Mouse (Mus musculus): ENCODE measurements around the gene Pth2. TPM values are rescaled to one million over a fixed set of nuclear protein-coding genes. Genes with fewer than 3 reads are reported as not detected.

The Pth2 gene
- total RNA-seq, 2 experiments from 2014 or later, result not detected

DNA sequence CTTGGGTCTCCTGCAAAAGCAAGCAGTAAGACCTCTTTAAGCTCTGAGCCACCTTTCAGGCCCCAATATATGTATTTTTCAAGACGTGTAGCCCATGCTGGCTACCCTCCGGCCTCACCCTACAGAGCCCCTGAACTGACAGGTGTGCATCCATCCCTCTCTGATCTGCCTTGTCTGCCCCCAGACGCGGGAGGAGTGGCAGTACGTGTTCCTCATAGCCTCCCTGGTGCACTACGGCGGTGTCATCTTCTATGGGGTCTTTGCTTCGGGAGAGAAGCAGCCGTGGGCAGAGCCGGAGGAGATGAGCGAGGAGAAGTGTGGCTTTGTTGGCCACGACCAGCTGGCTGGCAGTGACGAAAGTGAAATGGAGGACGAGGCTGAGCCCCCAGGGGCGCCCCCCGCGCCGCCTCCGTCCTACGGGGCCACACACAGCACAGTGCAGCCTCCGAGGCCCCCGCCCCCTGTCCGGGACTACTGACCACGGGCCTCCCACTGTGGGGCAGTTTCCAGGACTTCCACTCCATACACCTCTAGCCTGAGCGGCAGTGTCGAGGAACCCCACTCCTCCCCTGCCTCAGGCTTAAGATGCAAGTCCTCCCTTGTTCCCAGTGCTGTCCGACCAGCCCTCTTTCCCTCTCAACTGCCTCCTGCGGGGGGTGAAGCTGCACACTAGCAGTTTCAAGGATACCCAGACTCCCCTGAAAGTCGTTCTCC, 6.1 kb upstream of the Pth2 start:
- no peak for DNase-seq

DNA sequence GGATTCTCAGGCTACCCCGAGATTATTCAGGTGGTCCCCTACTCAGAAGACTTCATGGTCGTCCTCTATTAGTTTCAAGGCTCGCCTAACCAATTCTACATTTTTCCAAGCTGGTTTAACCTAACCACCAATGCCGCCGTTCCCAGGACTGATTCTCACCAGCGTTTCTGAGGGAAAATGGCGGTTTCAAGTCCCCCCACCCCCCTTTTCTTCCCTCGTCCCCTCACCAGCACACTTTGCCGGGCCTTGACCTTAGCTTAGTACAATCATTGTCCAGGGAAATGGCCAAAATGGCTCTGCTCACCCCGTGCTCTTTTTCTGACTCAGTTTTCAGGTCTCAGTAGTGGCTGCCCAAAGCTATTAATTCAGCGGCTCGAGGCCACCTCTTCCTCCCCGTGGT, 5.4 kb upstream of the Pth2 start:
- no peak for DNase-seq

DNA sequence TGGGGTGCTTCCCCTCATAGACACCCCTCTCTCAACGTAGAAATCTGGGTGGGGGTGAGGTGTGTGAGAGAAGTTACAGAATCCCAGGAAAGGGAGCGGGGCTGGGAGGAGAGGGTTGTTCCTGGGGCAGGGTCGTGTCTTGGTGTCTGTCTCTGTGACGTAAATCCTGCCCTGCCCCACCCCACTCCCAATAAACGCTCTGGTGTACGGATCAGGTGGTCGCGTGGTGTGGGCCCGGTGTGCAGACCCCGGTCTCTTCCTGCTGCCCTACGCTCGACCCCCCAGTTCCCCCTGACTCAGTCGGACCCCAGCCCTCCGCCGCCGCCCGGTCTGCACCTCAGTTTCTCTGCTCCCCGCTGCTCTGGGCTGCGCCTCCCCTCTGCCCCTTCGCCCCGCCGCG, 4.9 kb upstream of the Pth2 start:
- no peak for DNase-seq

DNA sequence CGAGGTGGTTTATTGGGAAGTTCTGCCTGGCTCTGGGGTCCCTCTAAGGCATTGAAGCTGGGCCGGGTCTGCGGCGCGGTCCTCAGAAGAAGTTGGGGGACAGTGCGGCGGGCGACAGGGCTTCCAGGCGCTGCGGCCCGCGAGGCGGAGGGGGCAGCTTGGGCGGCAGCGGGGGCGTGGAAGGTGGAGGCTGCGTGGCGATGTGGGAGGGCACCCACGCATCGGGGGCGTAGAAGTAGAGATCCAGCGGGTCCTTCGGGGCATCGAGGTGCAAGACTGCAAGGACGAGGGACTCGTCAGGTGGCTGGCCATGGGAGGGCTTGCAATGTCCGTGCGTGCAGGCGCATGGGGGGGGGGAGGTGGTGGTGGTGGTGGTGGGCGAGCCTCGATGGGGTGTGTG, 4.4 kb upstream of the Pth2 start:
- no peak for DNase-seq

DNA sequence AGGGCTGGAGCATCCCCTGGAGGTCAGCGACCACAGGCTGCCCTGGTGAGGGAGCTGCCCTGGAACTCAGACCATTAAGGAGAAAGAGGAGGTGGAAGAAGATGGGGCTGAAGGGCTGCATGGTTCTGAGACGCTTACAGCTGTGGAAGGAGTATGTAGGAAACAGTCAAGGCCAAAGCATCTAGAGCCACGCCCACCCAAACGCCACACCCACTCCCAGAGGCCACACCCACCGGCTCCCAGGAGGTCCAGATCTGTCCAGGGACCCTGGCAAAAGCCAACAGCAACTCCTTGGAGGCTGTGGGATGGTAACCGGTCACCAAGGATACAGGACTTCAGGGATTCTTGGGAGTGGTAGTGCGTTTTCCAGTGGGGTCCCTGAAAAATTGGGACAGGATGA, 2.2 kb upstream of the Pth2 start:
- no peak for DNase-seq

DNA sequence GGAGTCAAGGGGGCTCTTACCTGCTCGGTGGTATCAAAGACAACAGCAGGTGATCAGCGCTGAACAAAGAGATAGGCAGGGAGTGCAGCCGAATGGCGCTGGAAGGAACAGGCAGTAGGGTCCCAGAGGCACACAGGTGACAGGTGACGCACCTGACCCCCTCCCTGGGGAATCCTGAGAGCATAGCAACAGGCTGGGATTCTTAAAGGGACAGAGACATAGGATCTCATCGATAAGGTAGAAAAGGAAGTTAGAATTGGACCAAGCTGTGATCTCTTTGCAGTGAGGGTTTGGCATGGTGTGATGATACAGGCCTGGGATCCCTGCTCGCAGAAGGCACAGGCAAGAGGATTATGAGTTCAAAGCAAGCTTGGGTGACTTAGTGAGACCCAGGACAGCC, 1.3 kb upstream of the Pth2 start, which contains the start of gene Gfy:
Gene Gfy (minus strand): TSS at position 101 of the 400 bp plus-strand sequence.
- no peak for DNase-seq

DNA sequence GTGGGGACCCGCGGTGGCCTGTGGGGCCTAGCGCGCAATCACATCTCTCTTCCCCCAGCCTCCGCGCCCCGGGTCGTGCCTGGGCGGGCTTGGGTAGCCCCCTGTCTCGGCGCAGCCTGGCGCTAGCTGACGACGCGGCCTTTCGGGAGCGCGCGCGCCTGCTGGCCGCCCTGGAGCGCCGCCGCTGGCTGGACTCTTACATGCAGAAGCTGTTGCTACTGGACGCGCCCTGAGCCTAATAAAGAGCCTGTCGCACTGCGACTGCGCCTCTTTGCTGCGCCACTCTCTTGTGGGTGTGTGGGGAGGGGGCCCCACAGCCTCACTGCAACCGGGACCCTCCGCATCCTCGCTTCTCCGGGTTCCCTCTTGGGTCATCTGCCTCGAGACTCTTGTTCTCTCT, 745 bp downstream of the Pth2 start:
- no peak for DNase-seq

DNA sequence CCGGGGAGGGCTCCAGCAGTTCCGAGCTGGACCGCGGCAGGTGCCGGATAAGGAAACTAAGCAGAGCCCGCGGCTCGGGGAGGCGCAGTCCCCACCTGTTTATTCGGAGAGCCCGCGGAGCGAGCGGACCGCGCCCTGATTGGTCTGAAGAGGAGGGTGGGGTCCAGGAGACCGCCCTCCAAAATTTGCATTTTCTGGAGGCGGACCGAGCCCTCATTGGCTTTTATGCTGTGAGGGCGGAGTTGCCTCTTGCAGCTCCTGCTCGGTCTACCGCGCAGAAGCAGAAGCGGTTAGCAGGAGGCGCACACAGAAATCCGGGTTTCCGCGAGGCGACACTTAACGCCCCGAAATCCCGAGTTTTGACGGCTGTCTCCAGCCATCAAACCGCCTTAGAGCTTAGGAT, 1.4 kb downstream of the Pth2 start:
- DNase-seq, result peak; percentile 79

DNA sequence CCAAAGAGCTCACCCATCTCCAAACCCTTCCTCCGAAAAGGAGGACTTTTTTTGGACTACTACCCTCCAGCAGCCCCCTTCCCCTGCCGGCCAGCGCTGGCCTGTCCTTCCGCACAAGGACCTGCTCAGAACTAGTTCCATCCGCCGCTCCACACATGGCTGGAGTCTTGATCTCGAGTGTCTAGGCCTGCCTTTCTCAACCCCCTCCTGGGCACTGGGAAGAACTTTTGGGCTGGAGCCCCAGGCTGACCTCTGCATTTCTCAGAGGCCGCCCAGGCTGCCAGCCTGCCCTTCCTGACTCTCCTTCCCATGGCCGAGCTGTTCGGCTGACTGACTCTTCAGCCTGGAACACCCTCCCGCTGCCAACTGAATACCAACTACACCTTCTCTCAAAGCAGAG, 1.8 kb downstream of the Pth2 start:
- no peak for DNase-seq

DNA sequence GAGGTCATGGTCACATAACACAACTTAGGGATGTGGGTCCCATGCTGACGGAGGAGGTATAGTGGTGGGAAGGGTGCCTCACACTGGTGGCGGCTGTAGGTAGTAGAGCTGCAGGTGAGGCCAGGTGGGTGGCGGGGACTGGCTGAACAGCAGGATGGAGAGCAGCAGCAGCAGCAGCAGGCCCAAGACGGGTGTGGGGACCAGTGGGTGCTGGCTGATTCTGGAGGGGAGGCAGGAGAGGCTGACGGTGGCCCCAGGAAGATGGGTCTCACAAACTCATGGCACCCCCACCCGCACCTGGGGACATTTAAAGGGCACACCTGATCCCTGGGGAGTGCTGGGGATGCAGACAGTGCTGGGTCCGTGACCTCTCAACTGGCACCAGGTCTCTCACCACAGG, 2.9 kb downstream of the Pth2 start:
- DNase-seq, result no peak

DNA sequence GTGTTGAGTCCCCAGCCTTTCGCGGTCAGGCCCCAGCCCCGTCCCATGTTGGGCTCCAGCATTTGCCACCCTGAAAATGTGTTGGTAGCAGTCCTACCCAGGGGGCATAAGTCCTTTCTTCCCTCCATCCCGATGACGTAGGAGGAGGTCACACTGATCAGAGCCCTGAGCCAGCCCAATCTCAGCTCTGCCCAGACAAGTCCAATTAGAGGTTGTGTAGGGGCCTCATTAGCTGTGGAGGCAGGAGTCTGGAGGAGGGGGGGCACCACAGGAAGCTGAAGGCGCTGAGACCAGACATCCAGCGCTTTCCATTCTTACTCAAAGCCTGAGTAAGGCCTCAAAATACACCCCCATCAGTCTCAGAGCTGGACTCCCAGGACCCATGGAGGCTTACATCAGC, 5.1 kb downstream of the Pth2 start:
- DNase-seq, result no peak

DNA sequence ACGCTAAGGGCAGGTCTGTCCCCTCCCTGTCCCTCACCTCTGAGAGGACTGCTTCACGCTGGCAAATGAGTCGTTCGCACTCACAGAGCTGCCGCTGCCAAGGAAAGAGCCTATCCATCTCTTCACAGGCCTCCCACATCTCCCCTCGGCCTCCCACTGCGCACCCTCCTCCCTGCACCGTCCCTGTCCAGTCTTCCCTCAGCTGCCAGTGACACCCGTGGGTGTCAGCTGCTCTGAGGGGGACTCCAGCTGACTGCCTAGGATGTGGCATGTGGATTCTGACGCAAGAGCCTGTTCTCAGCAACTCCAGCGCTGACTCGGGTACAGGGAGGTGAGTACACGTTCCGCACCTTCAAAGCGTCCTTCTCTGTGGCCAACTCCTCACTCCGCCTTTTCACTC, 8.8 kb downstream of the Pth2 start:
- DNase-seq, result no peak

DNA sequence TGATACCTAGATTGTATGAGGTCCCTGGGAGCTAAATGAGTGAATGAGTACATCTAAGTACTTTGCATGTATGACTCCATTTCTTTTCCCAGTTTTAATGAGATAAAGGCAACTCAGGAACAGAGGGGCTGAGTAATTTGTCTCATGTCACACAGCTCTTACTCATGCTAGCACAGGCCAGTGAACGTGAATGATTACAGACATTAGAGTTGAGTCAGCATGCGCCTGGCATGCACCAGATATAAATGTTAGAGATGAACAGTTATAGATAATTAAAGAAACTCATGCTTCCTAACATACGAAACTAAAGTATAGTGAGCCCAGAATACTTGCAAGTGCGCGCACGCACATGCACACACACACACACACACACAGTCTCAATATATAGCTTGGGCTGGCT, 9.4 kb downstream of the Pth2 start:
- DNase-seq, result no peak

DNA sequence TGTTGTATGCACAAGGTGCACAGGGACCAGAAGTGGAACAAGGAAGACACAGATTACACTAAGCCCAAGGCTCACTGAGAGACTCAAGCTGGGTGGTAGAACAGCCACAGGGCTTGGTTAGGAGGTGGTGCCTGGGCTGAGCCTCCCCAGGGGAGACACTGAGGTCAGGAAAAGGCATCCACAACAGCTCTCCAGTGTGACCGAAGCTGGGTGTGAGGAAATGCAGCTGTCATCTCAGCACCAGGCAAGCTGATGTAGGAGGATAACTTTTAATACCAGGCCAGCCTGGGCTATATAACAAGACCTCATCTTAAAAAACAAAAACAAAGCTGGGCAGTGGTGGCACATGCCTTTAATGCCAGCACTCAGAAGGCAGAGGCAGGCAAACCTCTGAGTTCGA, 10.4 kb downstream of the Pth2 start:
- DNase-seq, result no peak

DNA sequence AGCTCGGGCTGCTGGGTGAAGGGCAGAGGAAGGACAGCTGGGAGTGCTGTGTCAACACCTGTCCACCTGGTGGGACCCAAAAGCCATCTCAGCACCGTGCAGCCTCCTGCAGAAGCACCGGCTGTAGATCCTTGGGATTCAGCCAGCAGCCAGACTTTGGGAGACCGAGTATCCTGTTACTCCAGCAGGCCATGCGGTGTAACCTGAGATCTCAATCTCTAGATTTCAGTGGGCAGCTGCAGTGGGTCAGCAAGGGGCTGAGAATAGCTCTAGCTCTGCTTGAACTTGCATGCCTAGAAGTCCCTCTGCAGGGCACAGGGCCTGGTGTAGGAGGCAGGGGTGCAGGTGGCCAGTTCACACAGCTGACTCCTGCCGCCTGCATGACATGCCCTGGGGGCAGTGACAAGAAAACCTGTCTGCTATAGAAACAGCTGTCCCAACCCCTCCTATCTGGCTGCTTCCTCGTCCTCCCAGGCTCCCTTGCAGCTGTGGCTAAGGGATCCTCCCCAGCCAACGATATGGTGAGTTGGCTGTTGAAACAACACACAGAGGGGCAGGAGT, 11.1 kb downstream of the Pth2 start:
- DNase-seq, result peak; percentile 54

DNA sequence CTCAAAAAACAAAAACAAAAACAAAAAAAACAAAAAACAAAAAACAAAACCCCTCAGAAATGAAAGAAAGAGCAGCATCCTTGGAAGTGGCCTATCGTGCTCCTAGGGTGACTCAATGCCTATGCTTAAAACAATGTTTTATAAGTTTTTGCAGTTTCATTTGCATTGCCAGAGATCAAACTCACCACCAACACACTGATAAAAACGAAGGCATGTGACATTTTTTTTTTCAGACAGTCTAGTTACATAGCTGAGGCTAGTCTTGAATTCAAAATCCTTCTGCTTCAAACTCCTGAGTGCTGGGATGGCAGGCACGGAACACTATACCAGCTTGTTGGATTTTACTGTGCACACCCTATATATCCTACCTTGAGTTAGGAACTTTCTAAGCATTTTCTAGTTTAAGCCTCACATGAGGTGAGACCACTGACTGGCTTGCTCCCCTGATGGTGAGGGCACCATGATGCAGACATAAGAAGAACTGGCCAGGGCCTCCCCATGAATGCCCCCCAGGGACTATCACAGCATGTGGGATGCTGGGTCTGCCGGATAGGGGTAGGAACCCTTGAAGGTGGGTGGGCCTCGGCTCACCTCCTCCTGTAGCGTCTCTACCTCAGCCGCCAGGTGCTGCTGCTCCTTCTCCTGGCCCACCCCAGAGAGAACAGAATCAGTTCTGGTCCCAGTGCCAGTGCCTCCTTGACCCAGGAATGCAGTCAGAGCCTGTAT, 12.0 kb downstream of the Pth2 start:
- DNase-seq, result no peak

DNA sequence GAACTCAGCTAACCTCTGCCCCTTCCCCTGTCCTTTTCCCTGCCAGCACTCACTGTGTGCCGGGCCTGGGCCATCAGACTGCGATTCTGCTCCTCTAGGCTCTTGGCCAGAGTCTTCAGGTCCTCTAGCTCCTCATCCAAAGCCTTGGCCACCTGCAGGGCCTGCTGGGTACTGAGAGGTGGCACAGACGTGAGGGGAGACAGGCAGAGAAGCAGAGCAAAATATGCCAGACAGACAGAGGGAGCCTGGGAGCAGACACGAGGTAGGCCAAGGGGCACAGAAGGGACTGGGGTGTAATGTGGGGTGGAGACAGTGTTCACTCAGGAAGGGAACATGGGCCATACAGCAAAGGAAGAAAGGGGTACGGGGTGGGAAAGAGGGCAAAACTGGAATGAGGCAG, 12.6 kb downstream of the Pth2 start:
- DNase-seq, result no peak

DNA sequence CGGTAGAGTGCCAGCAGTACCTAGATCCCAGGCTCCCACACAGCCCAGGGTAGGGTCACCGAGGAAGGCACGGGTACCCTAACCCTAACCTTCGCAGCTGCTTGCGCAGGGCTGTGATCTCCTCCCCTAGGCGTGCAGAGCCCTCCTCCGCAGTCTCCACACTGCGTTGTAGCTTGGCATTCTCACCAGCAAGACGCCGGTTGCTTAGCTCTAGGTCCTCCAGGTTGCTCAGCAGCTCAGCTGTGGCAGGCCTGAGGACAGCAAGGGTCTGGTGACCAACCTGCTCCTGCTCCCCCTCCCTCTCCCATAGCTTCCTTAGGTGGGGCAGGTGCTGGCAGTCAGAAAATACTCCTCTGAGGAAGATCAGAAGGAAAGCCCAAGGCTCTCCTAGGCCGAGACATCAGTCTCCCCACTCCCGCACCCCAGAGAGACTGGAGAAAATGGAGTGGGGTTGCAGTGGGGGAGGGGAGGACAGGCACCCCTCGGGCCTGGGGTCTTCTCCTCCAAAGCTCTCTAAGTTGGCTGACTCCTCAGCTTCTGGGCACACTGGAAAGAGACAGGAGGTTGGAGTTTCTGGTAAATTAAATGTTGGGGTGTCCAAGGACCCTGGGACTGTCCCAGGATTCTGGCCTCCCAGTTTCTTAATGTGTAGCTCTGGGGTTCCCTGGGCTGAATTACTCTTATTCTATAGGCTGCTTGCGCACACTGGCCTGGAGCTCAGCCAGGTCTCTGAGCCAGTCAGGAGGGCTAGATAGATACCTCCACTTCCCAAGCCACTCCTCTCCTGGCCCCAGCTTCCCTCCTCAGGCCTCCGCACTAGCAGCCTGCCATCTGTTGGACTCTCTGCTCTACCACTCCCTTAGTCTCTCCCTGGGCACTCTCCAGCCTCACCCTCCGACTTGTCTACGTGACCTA, 13.3 kb downstream of the Pth2 start:
- DNase-seq, result no peak

DNA sequence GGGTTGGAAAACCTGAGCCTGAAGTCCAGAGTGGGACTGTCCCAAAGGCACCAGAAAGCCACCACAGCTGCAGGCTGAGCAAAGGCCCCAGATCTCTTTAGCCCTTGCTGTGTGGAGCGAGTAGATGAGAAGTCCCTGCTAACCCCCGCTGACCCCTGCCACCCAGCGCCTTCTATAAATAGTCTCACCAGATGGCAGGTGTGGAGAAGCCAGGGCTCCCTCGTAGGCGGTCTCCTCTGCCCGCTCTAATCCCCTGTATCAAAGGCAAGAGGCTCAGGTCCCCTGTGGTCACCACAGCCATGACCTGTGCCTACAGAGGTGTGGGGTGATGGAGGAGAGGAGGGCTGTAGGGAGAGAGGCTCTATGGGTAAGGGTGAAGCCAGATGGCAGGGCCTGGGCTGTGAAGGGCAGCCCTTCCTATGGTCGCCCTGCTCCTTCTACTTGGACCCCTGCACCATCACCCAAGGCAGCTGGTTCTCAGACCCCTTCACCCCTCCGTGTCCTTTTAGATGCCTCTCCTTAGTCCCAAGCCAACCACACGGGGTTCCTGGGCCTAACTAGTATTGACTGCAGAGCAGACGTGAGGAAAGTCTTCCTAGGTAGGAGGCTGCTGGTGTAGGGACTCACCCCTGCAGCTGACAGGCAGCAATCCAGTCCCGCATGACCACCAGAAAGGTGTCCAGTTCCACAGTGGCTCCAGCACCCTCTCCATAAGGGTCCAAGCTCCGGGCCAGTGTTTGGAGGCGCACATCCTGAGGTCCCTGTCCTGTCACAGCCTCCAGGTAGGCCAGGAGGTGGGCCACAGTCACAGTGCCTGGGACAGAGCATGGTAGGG, 14.8 kb downstream of the Pth2 start:
- DNase-seq, result no peak

DNA sequence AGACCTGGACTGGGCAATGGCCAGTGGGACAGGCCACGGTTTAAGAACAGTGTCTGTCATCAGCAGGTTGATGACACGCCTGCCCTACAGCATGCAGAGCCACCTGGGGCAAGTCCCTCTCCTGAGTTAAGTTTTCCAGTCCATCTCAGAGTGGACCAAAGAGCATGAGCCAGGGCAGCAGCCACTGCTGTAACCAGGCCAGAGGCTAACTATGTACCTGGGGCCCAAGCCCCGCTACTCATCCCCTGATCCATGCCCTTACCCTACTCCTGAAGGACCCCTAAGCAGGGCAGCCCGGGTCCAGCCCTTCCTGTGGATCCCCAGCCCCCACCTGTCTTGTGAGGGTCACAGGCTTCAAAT, 15.4 kb downstream of the Pth2 start:
- no peak for DNase-seq

DNA sequence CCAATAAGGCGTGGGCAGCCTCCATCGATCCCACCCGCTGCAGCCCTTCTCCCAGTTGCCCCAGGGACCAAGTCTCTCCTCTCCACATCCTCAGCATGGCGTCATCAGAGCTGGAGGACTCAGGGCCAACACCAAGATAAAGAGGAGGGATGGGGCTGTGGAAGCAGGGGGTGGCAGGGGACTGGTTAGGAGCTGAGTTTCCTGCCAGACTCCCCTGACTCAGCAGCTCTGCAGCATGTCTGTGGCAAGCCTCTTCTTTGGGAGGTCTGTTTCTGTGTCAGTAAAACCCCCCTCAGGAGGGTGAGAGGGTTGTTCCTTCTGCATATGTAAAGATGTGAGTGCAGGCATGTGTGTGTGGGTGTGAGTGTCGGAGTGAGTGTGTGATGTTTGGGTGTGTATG, 16.2 kb downstream of the Pth2 start:
- DNase-seq, result no peak

DNA sequence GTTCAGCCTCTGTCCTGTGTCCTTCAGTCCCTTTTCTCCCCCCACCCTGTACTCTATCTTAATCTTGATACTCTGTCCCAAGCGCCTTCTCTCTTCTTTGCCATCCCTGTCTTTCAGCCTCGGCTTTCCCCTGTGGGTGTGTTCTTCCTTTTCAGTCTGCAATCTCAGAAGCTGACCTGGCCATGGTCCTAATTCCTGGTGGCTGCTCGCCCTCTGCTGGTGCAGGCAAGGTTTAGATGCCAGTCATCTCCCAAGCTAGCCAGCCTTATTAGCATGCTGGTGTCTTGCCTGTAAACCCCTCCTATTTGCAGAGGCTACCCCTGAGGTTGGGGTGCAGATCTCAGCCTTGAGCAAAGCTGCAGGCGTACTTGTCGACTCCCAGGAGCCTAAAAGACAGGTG, 17.6 kb downstream of the Pth2 start:
- peak; percentile 74 for DNase-seq
